Mouse (Mus musculus) kidney, embryonic 15.5 days (tissue): Measurements from ENCODE around the gene Adamts4. TPM values are rescaled to one million over a fixed set of nuclear protein-coding genes. Genes with fewer than 3 reads are reported as not detected.
A peak's percentile ranks its signal among the peaks of the same experiment; 100 is the strongest.

Experiments used
- ATAC-seq: fragments of 200-750 bp; cut with Nextera tagmentation; replicated peaks from 2 replicates; pipeline ENCODE4 v1.8.0; 2017; ENCODE audit warnings: moderate TSS enrichment; ENCODE audit not compliant: low FRiP score
- H3K27ac ChIP-seq: fragments of 300-500 bp; sonication (generic); 2 replicates; pipeline ENCODE4 v1.5.1; 2015; ENCODE audit warnings: mild to moderate bottlenecking, inconsistent platforms
- H3K27me3 ChIP-seq: fragments of 300-500 bp; sonication (generic); 2 replicates; pipeline ENCODE4 v1.6.1; 2015; ENCODE audit warnings: inconsistent platforms
- H3K36me3 ChIP-seq: fragments of 300-500 bp; sonication (generic); 2 replicates; pipeline ENCODE4 v1.6.1; 2015; ENCODE audit warnings: inconsistent platforms
- H3K4me1 ChIP-seq: fragments of 300-500 bp; sonication (generic); 2 replicates; pipeline ENCODE4 v1.6.1; 2015; ENCODE audit warnings: inconsistent platforms
- H3K4me2 ChIP-seq: fragments of 300-500 bp; sonication (generic); 2 replicates; pipeline ENCODE4 v1.6.1; 2015; ENCODE audit warnings: moderate library complexity, mild to moderate bottlenecking, inconsistent platforms
- H3K4me3 ChIP-seq: fragments of 300-500 bp; sonication (generic); replicated peaks from 2 replicates; pipeline ENCODE4 v1.5.1; 2015; ENCODE audit warnings: mild to moderate bottlenecking, inconsistent platforms
- H3K9ac ChIP-seq: fragments of 300-500 bp; sonication (generic); 2 replicates; pipeline ENCODE4 v1.6.1; 2015; ENCODE audit warnings: mild to moderate bottlenecking, inconsistent platforms
- H3K9me3 ChIP-seq: fragments of 300-500 bp; sonication (generic); replicated peaks from 2 replicates; pipeline ENCODE4 v1.6.1; 2016; ENCODE audit warnings: inconsistent platforms
- WGBS: fragments of 180-500 bp; shearing (Covaris S2); methylation state at CpG from one replicate; pipeline ENCODE4 v1.1.7; 2015; ENCODE audit warnings: mixed read lengths; 5-methylcytosine and 5-hydroxymethylcytosine counted together
- polyA plus RNA-seq: library from polyadenylated mRNA; unstranded; fragments of >200 nt; fragmentation: Nextera tagmentation; extraction: Ambion mirVana; gene quantifications from 2 replicates; pipeline ENCODE4 v1.2.1, GENCODE M21; 2015

Adamts4 gene
- polyA plus RNA-seq, 1 experiment from 2014 or later = 11.6 TPM

GRCm38 (mm10) chr1:171262594-171263130 is 12.4 kb downstream of the Adamts4 start:
- Histone ChIP-seq H3K36me3 (peaks cover 19% of the 10 kb centered on the region), H3K4me1 (peaks cover 27% of the 10 kb centered on the region), H3K9me3 (no peaks in the 10 kb centered on the region), H3K27ac (peak overlapping the region; percentile 95), H3K9ac (no peak overlapping the region), H3K27me3 (no peaks in the 10 kb centered on the region), H3K4me2 (peak overlapping the region; percentile 50), H3K4me3 (peak overlapping the region; percentile 18)
- peak; percentile 78 for ATAC-seq
- 5% methylated on average over 8 of the region's 8 CpGs for WGBS

DNA sequence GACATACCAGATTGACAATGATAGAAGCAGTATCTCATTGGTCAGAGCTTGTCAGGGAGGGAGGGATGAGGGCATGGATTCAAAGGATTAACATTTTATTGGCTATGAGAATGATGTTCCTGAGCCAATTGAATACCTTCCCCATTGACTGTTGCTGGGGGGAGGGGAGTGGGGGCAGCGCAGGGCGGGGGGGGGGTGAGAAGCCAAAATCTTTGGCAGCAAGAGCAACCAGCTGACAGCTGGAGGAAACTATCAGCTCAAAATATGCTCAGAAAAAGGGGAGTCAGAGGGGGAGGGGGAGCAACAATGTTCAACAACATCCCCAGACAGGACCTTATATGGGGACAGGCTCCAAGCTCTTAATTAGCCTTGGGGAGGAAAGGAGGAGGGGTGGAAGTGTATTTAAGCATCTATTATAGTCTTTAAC is 13.0 kb downstream of the Adamts4 start:
- peak; percentile 85 for ATAC-seq
- Histone ChIP-seq H3K9me3 (no peaks in the 10 kb centered on the region), H3K27ac (peak overlapping the region; percentile 95), H3K36me3 (peaks cover 13% of the 10 kb centered on the region), H3K4me3 (peak overlapping the region; percentile 18; the same call in 1 of the 2 replicates), H3K27me3 (no peaks in the 10 kb centered on the region), H3K4me2 (peak overlapping the region; percentile 50), H3K9ac (no peak overlapping the region), H3K4me1 (peaks cover 27% of the 10 kb centered on the region)
- WGBS = 11% methylated on average over 2 of the region's 2 CpGs

DNA sequence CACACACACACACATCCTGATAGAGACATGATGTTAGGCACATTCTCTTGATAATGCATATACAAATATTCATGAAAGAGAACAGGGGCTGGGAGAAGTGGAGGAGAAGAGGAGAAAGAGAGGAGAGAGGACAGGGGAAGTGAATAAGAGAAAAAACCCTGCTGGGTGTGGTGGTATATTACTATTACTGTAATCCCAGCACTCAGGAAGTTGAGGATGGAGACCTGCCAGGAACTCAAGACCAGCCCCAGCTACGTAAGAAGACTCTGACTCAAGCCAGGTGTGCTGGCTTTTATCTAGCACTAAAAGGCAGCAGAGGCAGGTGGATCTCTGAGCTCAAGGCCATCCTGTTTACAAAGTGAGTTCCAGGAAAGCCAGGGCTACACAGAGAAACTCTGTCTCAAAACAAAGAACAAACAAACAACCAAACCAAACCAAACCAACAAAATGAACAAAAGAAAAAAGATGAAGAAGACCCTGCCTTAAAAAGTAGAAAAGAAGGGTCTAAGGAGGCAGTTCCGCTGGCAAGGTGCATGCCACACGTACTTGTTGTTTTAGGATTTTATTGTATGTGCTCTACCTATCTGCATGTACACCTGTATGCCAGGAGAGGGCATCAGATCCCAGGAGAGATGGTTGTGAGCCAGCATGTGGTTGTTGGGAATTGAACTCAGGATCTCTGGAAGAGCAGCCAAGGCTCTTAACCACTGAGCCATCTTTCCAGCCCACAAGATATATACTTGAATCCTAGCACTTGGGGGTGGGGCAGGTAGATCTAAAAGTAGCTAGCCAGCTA is 13.6 kb downstream of the Adamts4 start:
- H3K4me3 ChIP-seq = no peak overlapping the region
- no peak overlapping the region for H3K9ac ChIP-seq
- 78% methylated on average over 3 of the region's 3 CpGs for WGBS
- no peaks in the 10 kb centered on the region for H3K9me3 ChIP-seq
- ATAC-seq = no peak
- peak overlapping the region; percentile 50; the same call in 1 of the 2 replicates for H3K4me2 ChIP-seq
- peaks cover 8% of the 10 kb centered on the region for H3K36me3 ChIP-seq
- no peaks in the 10 kb centered on the region for H3K27me3 ChIP-seq
- H3K4me1 ChIP-seq = peaks cover 27% of the 10 kb centered on the region
- peak overlapping the region; percentile 90 for H3K27ac ChIP-seq

- H3K27me3 ChIP-seq = no peaks in the 10 kb centered on the region
- H3K9ac ChIP-seq = no peak overlapping the region
- H3K4me1 ChIP-seq = peaks cover 31% of the 10 kb centered on the region
- 76% methylated on average over 4 of the region's 4 CpGs for WGBS
- no peak overlapping the region for H3K4me2 ChIP-seq
- H3K9me3 ChIP-seq = no peaks in the 10 kb centered on the region
- H3K36me3 ChIP-seq = no peaks in the 10 kb centered on the region
- no peak overlapping the region for H3K4me3 ChIP-seq
- no peak overlapping the region for H3K27ac ChIP-seq
- no peak for ATAC-seq
Observed at GRCm38 (mm10) chr1:171265971-171266744, 15.9 kb downstream of the Adamts4 start.

- 67% methylated on average over 1 of the region's 1 CpGs for whole genome bisulfite sequencing
- no peak overlapping the region for H3K9ac ChIP-seq
- peaks cover 29% of the 10 kb centered on the region for H3K4me1 ChIP-seq
- H3K4me2 ChIP-seq = no peak overlapping the region
- no peak overlapping the region for H3K4me3 ChIP-seq
- H3K27ac ChIP-seq = no peak overlapping the region
- H3K9me3 ChIP-seq = no peaks in the 10 kb centered on the region
- H3K36me3 ChIP-seq = peaks cover 17% of the 10 kb centered on the region
- no peak for ATAC-seq
- H3K27me3 ChIP-seq = no peaks in the 10 kb centered on the region
Observed at GRCm38 (mm10) chr1:171268341-171268740, 18.1 kb downstream of the Adamts4 start.

DNA sequence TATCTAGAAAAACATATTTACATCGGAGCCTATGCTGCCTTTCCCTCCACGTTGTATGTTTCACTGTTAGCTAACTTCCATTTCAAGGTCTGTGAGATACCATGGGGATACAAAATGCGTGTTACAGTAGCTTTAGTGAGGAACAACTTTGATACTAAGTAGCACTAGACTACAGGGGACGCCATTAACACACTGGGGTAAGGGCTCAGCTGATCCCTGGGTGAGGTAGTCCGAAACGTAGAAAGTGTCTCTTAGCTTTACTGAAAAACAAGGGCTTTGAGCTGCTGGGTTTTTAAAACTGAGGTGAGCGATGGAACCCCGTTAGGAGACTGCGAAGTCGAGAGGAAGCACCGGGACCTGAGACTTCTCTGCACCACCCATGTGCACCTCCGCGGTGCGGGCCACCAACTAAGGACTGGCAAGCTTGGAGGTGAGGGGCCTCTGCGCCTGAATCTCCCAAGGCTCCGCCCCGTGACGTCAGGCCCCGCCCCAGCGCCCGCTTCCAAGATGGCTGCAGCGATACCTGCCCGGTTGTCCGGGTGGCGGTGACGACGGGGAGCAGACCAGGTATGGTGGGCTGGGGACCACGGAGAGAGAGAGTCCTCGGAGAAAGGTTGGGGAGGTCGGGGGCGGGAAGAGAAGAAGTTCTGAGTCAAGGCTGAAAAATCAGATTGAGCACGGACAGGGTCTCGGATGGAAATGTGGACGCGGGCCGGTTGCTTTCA is 19.8 kb downstream of the Adamts4 start, which contains the start of gene B4galt3:
Gene B4galt3 (plus strand): TSS at position 481 of the 725 bp plus-strand sequence.
- peak; percentile 95 for ATAC-seq
- H3K27me3 ChIP-seq = no peaks in the 10 kb centered on the region
- H3K9ac ChIP-seq = peak within 1 kb of the TSS; percentile 69
- peaks cover 34% of the 10 kb centered on the region for H3K36me3 ChIP-seq
- H3K4me3 ChIP-seq = peak within 1 kb of the TSS; percentile 82
- H3K4me2 ChIP-seq = peak within 1 kb of the TSS; percentile 87
- peak within 1 kb of the TSS; percentile 85 for H3K27ac ChIP-seq
- no peaks in the 10 kb centered on the region for H3K9me3 ChIP-seq
- peaks cover 24% of the 10 kb centered on the region for H3K4me1 ChIP-seq
- WGBS = 3% methylated on average over 36 of the region's 36 CpGs

GRCm38 (mm10) chr1:171270573-171270900 is 20.3 kb downstream of the Adamts4 start:
- Histone ChIP-seq H3K36me3 (peaks cover 39% of the 10 kb centered on the region), H3K27ac (peak overlapping the region; percentile 85), H3K4me1 (peaks cover 24% of the 10 kb centered on the region), H3K4me2 (peak overlapping the region; percentile 87), H3K4me3 (peak overlapping the region; percentile 82), H3K27me3 (no peaks in the 10 kb centered on the region), H3K9ac (peak overlapping the region; percentile 69), H3K9me3 (no peaks in the 10 kb centered on the region)
- WGBS = under 1% methylated on average over 17 of the region's 19 CpGs
- ATAC-seq = peak; percentile 90

GRCm38 (mm10) chr1:171271196-171271595 is 21.0 kb downstream of the Adamts4 start:
- ATAC-seq = no peak
- H3K27me3 ChIP-seq = no peaks in the 10 kb centered on the region
- H3K4me1 ChIP-seq = peaks cover 24% of the 10 kb centered on the region
- H3K9ac ChIP-seq = peak overlapping the region; percentile 69
- H3K9me3 ChIP-seq = no peaks in the 10 kb centered on the region
- peak overlapping the region; percentile 87 for H3K4me2 ChIP-seq
- 40% methylated on average over 9 of the region's 9 CpGs for WGBS
- peak overlapping the region; percentile 85 for H3K27ac ChIP-seq
- peaks cover 46% of the 10 kb centered on the region for H3K36me3 ChIP-seq
- H3K4me3 ChIP-seq = peak overlapping the region; percentile 82

GRCm38 (mm10) chr1:171271622-171272021 is 21.4 kb downstream of the Adamts4 start:
- no peak for ATAC-seq
- no peaks in the 10 kb centered on the region for H3K9me3 ChIP-seq
- H3K9ac ChIP-seq = 0 out of 2 replicates have a peak overlapping the region, but pooled peaks have one; percentile 69
- 0 out of 2 replicates have a peak overlapping the region, but pooled peaks have one; percentile 85 for H3K27ac ChIP-seq
- 65% methylated on average over 10 of the region's 10 CpGs for WGBS
- H3K4me3 ChIP-seq = peak overlapping the region; percentile 82
- peaks cover 50% of the 10 kb centered on the region for H3K36me3 ChIP-seq
- peaks cover 24% of the 10 kb centered on the region for H3K4me1 ChIP-seq
- peak overlapping the region; percentile 87 for H3K4me2 ChIP-seq
- H3K27me3 ChIP-seq = no peaks in the 10 kb centered on the region

GRCm38 (mm10) chr1:171272086-171272485 is 21.9 kb downstream of the Adamts4 start:
- H3K4me2 ChIP-seq = peak overlapping the region; percentile 87
- H3K4me1 ChIP-seq = peaks cover 24% of the 10 kb centered on the region
- WGBS = 93% methylated on average over 3 of the region's 3 CpGs
- no peaks in the 10 kb centered on the region for H3K9me3 ChIP-seq
- H3K27me3 ChIP-seq = no peaks in the 10 kb centered on the region
- H3K9ac ChIP-seq = 0 out of 2 replicates have a peak overlapping the region, but pooled peaks have one; percentile 69
- ATAC-seq = no peak
- no peak overlapping the region for H3K27ac ChIP-seq
- peak overlapping the region; percentile 82 for H3K4me3 ChIP-seq
- peaks cover 55% of the 10 kb centered on the region for H3K36me3 ChIP-seq

- no peaks in the 10 kb centered on the region for H3K27me3 ChIP-seq
- 91% methylated on average over 12 of the region's 12 CpGs for WGBS
- H3K4me3 ChIP-seq = no peak overlapping the region
- H3K36me3 ChIP-seq = peaks cover 75% of the 10 kb centered on the region
- no peak overlapping the region for H3K9ac ChIP-seq
- no peak overlapping the region for H3K27ac ChIP-seq
- ATAC-seq = no peak
- peaks cover 24% of the 10 kb centered on the region for H3K4me1 ChIP-seq
- H3K9me3 ChIP-seq = no peaks in the 10 kb centered on the region
- no peak overlapping the region for H3K4me2 ChIP-seq
Observed at GRCm38 (mm10) chr1:171274171-171274570, 23.9 kb downstream of the Adamts4 start.
